Comparison of ENCODE assay signal across 9 mouse cellular contexts in the genomic region with DNA sequence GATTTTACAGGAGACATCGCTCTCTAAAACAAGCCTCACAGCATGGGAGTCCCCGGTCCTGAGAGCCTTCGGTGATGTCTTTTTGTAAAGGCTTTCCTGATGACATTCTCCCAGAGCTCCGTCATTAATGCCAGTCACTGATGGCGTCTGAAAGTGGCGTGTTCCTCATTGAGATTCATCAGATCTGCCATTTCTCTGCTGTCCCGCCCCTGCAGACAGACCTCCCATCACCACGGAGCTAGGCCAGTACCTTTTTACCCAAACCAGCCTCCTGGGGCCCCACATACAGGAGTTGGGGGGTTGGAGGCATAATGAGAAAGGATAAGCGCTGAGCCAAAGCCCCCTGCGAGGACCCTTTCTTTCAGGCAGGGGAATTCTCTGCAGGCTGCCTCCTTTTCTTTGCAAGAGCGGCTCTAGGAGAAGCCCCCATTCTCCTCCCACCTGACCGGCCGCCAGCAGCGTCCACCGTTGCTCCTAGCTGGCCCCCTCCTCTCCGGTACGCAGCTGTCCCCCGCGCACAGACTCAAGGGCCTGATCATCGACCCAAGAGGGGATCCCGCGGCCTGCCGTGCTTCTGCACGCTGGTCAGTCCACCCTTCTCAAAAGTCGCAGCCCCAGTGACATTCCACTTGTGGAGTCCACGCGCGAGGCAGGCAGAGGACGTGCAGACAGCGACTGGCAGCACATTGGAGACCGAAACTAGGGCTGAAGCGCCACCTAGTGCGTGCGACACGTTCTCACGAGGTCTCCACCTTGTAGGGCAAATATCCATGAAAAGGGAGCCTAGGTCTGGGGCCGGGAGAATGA. TPM values are rescaled to one million over a fixed set of nuclear protein-coding genes. Genes with fewer than 3 reads are reported as not detected.
DNase-seq lines count a peak whose midpoint lies in the region; ATAC-seq and TF ChIP-seq lines count a peak whose summit lies in the region.
"Had no signal": no experiment of that assay in that cellular context is flagged by ENCODE, and none has a peak within 500 bp of the region (broad histone marks: within the 10 kb centered on the region; RNA-seq: fewer than 3 reads in every experiment).

No protein-coding gene starts in this region.

- under 1% methylated on average over 37 of the region's 37 CpGs for WGBS in embryonic facial prominence, embryonic 11.5 days
- 2% methylated on average over 37 of the region's 37 CpGs for WGBS in heart, embryonic 13.5 days
- WGBS in kidney, postnatal 0 days: 1% methylated on average over 37 of the region's 37 CpGs
- 2% methylated on average over 37 of the region's 37 CpGs for WGBS in liver, embryonic 15.5 days (ENCODE audit: insufficient replicate concordance)
- WGBS in neural tube, embryonic 11.5 days: under 1% methylated on average over 37 of the region's 37 CpGs
- WGBS in stomach, postnatal 0 days: 1% methylated on average over 37 of the region's 37 CpGs

- peak; percentile 49 for DNase-seq in CD4-positive helper T cell, adult 2 months (ENCODE audit: low read depth, low spot score)
- DNase-seq in adrenal gland, postnatal 25 days: peak; percentile 76
- DNase-seq in embryonic facial prominence, embryonic 11.5 days (ENCODE audit: low spot score): peak; percentile 89
- peak; percentile 85 for DNase-seq in kidney, postnatal 0 days (ENCODE audit: low spot score)
- DNase-seq in neural tube, embryonic 11.5 days (ENCODE audit: low spot score): peak; percentile 86
- peak; percentile 84 for DNase-seq in stomach, postnatal 0 days (ENCODE audit: low spot score)

- TF ChIP-seq EP300 in stomach, postnatal 0 days (optimal IDR thresholded peaks at IDR 0.05): no peak

- peak overlapping the region; percentile 74 for H3K4me2 ChIP-seq in embryonic facial prominence, embryonic 11.5 days (ENCODE audit: low read depth, low read length)
- H3K4me2 ChIP-seq in heart, embryonic 13.5 days: peak overlapping the region; percentile 94
- peak overlapping the region; percentile 85 for H3K4me2 ChIP-seq in kidney, postnatal 0 days (ENCODE audit: low read length)
- H3K4me2 ChIP-seq in liver, embryonic 15.5 days: peak overlapping the region; percentile 69
- peak overlapping the region; percentile 79 for H3K4me2 ChIP-seq in neural tube, embryonic 11.5 days (ENCODE audit: low read depth)
- peak overlapping the region; percentile 66 for H3K4me2 ChIP-seq in stomach, postnatal 0 days (replicated peaks; ENCODE audit: low read depth)

- H3K4me1 ChIP-seq in embryonic facial prominence, embryonic 11.5 days (ENCODE audit: control insufficient read depth, insufficient read depth, low read length): peaks cover 16% of the 10 kb centered on the region
- peaks cover 28% of the 10 kb centered on the region for H3K4me1 ChIP-seq in heart, embryonic 13.5 days
- H3K4me1 ChIP-seq in kidney, postnatal 0 days (replicated peaks; ENCODE audit: insufficient read depth, low read length): peaks cover 13% of the 10 kb centered on the region; the same call in 1 of the 2 replicates
- peaks cover 23% of the 10 kb centered on the region for H3K4me1 ChIP-seq in liver, embryonic 15.5 days (replicated peaks)
- peaks cover 8% of the 10 kb centered on the region for H3K4me1 ChIP-seq in neural tube, embryonic 11.5 days (ENCODE audit: control insufficient read depth, insufficient read depth, low read length)
- peaks cover 5% of the 10 kb centered on the region; the same call in 1 of the 2 replicates for H3K4me1 ChIP-seq in stomach, postnatal 0 days (replicated peaks; ENCODE audit: control insufficient read depth, insufficient read depth)

- peak overlapping the region; percentile 19; the same call in 1 of the 2 replicates for H3K9ac ChIP-seq in embryonic facial prominence, embryonic 11.5 days (replicated peaks; ENCODE audit: low read length)
- H3K9ac ChIP-seq in heart, embryonic 13.5 days: peak overlapping the region; percentile 77
- H3K9ac ChIP-seq in kidney, postnatal 0 days (ENCODE audit: low read depth, low read length): no peak overlapping the region
- peak overlapping the region; percentile 18; the same call in 1 of the 2 replicates for H3K9ac ChIP-seq in liver, embryonic 15.5 days
- peak overlapping the region; percentile 59 for H3K9ac ChIP-seq in neural tube, embryonic 11.5 days (ENCODE audit: low read length)
- H3K9ac ChIP-seq in stomach, postnatal 0 days (ENCODE audit: low read length): 0 out of 2 replicates have a peak overlapping the region, but pooled peaks have one; percentile 18

- H3K27me3 ChIP-seq in embryonic facial prominence, embryonic 11.5 days (ENCODE audit: control insufficient read depth, insufficient read depth, low read length): peaks cover 42% of the 10 kb centered on the region
- H3K27me3 ChIP-seq in heart, embryonic 13.5 days (replicated peaks): peaks cover 92% of the 10 kb centered on the region
- peaks cover 40% of the 10 kb centered on the region for H3K27me3 ChIP-seq in kidney, postnatal 0 days (ENCODE audit: insufficient read depth, low read length)
- peaks cover 90% of the 10 kb centered on the region for H3K27me3 ChIP-seq in liver, embryonic 15.5 days
- peaks cover 42% of the 10 kb centered on the region for H3K27me3 ChIP-seq in neural tube, embryonic 11.5 days (ENCODE audit: control insufficient read depth, insufficient read depth, low read length)
- peaks cover 27% of the 10 kb centered on the region for H3K27me3 ChIP-seq in stomach, postnatal 0 days (ENCODE audit: control insufficient read depth, insufficient read depth, low read length)

- no peaks in the 10 kb centered on the region for H3K9me3 ChIP-seq in embryonic facial prominence, embryonic 11.5 days (replicated peaks; ENCODE audit: control insufficient read depth, low read length)
- H3K9me3 ChIP-seq in heart, embryonic 13.5 days: no peaks in the 10 kb centered on the region
- H3K9me3 ChIP-seq in kidney, postnatal 0 days (replicated peaks; ENCODE audit: low read length): no peaks in the 10 kb centered on the region
- no peaks in the 10 kb centered on the region for H3K9me3 ChIP-seq in liver, embryonic 15.5 days (replicated peaks)
- no peaks in the 10 kb centered on the region for H3K9me3 ChIP-seq in neural tube, embryonic 11.5 days (ENCODE audit: control insufficient read depth, low read length)
- H3K9me3 ChIP-seq in stomach, postnatal 0 days (ENCODE audit: control insufficient read depth, low read length): no peaks in the 10 kb centered on the region

- H3K4me3 ChIP-seq in embryonic facial prominence, embryonic 11.5 days (ENCODE audit: low read depth, low read length): peak overlapping the region; percentile 29
- H3K4me3 ChIP-seq in heart, embryonic 13.5 days: peak overlapping the region; percentile 58
- peak overlapping the region; percentile 36 for H3K4me3 ChIP-seq in kidney, postnatal 0 days (replicated peaks; ENCODE audit: low read depth, low read length)
- H3K4me3 ChIP-seq in liver, embryonic 15.5 days (replicated peaks): peak overlapping the region; percentile 46
- peak overlapping the region; percentile 41 for H3K4me3 ChIP-seq in neural tube, embryonic 11.5 days (ENCODE audit: low read depth, low read length)
- H3K4me3 ChIP-seq in stomach, postnatal 0 days (ENCODE audit: low read depth, low read length): peak overlapping the region; percentile 40

- peak; percentile 72 for ATAC-seq in embryonic facial prominence, embryonic 11.5 days (replicated peaks; ENCODE audit: insufficient number of reproducible peaks, low FRiP score, low TSS enrichment, low read depth)
- ATAC-seq in heart, embryonic 13.5 days (ENCODE audit: extremely low read depth, insufficient number of reproducible peaks, low FRiP score, low TSS enrichment): no peak
- peak; percentile 62; the same call in 1 of the 2 replicates for ATAC-seq in kidney, postnatal 0 days (replicated peaks; ENCODE audit: low FRiP score, low read depth)
- peak; percentile 37; the same call in 1 of the 2 replicates for ATAC-seq in liver, embryonic 15.5 days (ENCODE audit: insufficient read depth)
- peak; percentile 76 for ATAC-seq in neural tube, embryonic 11.5 days (ENCODE audit: insufficient read depth, low FRiP score, low TSS enrichment)
- ATAC-seq in stomach, postnatal 0 days (ENCODE audit: low FRiP score, low TSS enrichment): peak; percentile 58

- TF ChIP-seq CTCF in kidney, postnatal 0 days (IDR thresholded peaks at IDR 0.05; ENCODE audit: low read depth): peak; percentile 84
- TF ChIP-seq CTCF in stomach, postnatal 0 days (IDR thresholded peaks at IDR 0.05; ENCODE audit: low read depth): peak; percentile 92

- no peak overlapping the region for H3K27ac ChIP-seq in embryonic facial prominence, embryonic 11.5 days (replicated peaks; ENCODE audit: low read depth, low read length)
- no peak overlapping the region for H3K27ac ChIP-seq in heart, embryonic 13.5 days (replicated peaks)
- H3K27ac ChIP-seq in kidney, postnatal 0 days: no peak overlapping the region
- H3K27ac ChIP-seq in liver, embryonic 15.5 days (replicated peaks): no peak overlapping the region
- H3K27ac ChIP-seq in neural tube, embryonic 11.5 days (ENCODE audit: low read depth, low read length): peak overlapping the region; percentile 28
- no peak overlapping the region for H3K27ac ChIP-seq in stomach, postnatal 0 days (replicated peaks)

- no peaks in the 10 kb centered on the region for H3K36me3 ChIP-seq in embryonic facial prominence, embryonic 11.5 days (replicated peaks; ENCODE audit: control insufficient read depth, insufficient read depth, low read depth, low read length)
- H3K36me3 ChIP-seq in heart, embryonic 13.5 days: no peaks in the 10 kb centered on the region
- no peaks in the 10 kb centered on the region for H3K36me3 ChIP-seq in kidney, postnatal 0 days (ENCODE audit: insufficient read depth, low read length)
- no peaks in the 10 kb centered on the region for H3K36me3 ChIP-seq in liver, embryonic 15.5 days (replicated peaks)
- H3K36me3 ChIP-seq in neural tube, embryonic 11.5 days (ENCODE audit: control insufficient read depth, insufficient read depth, low read length): no peaks in the 10 kb centered on the region
- H3K36me3 ChIP-seq in stomach, postnatal 0 days (ENCODE audit: control insufficient read depth, insufficient read depth, low read length): no peaks in the 10 kb centered on the region

RNA-seq across cellular contexts. Expression of a gene that starts 0.8 kb away (rescaled TPM):
- total RNA-seq in adrenal gland, postnatal 25 days (2021): not detected in 2 replicates
- polyA plus RNA-seq in embryonic facial prominence, embryonic 11.5 days (2014; fragmentation: Nextera tagmentation; extraction: Ambion mirVana): 25.4 and 29.1 TPM in 2 replicates
- polyA plus RNA-seq in heart, embryonic 13.5 days (2015; fragmentation: Nextera tagmentation; extraction: Ambion mirVana): 0.11 TPM in 1 of 2 replicates, not detected in the other
- 0.87 and 0.92 TPM in 2 replicates for polyA plus RNA-seq in kidney, postnatal 0 days (2015; fragmentation: Nextera tagmentation; extraction: Ambion mirVana)
- polyA plus RNA-seq in liver, embryonic 15.5 days (2015; fragmentation: Nextera tagmentation; extraction: Ambion mirVana): not detected in 2 replicates
- polyA plus RNA-seq in neural tube, embryonic 11.5 days (2014; fragmentation: Nextera tagmentation; extraction: Ambion mirVana): 48.6 and 53.3 TPM in 2 replicates
- not detected in 2 replicates for polyA plus RNA-seq in stomach, postnatal 0 days (2015; fragmentation: Nextera tagmentation; extraction: Ambion mirVana)
- polyA plus RNA-seq: frontal cortex, adult 2 months had no signal

RNA-seq across cellular contexts. Expression of a gene that starts 19.4 kb away (rescaled TPM):
- total RNA-seq in adrenal gland, postnatal 25 days (2021): 18.7 and 27.1 TPM in 2 replicates
- polyA plus RNA-seq in embryonic facial prominence, embryonic 11.5 days (2014; fragmentation: Nextera tagmentation; extraction: Ambion mirVana): 21.0 and 24.5 TPM in 2 replicates
- polyA plus RNA-seq in heart, embryonic 13.5 days (2015; fragmentation: Nextera tagmentation; extraction: Ambion mirVana): 19.7 and 21.3 TPM in 2 replicates
- polyA plus RNA-seq in kidney, postnatal 0 days (2015; fragmentation: Nextera tagmentation; extraction: Ambion mirVana): 22.4 and 25.9 TPM in 2 replicates
- polyA plus RNA-seq in liver, embryonic 15.5 days (2015; fragmentation: Nextera tagmentation; extraction: Ambion mirVana): 8.3 and 9.4 TPM in 2 replicates
- polyA plus RNA-seq in neural tube, embryonic 11.5 days (2014; fragmentation: Nextera tagmentation; extraction: Ambion mirVana): 28.1 and 29.1 TPM in 2 replicates
- polyA plus RNA-seq in stomach, postnatal 0 days (2015; fragmentation: Nextera tagmentation; extraction: Ambion mirVana): 17.1 and 17.8 TPM in 2 replicates

RNA-seq across cellular contexts. Expression of a gene that starts 44.2 kb away (rescaled TPM):
- 111 and 117 TPM in 2 replicates for total RNA-seq in adrenal gland, postnatal 25 days (2021)
- 208 and 223 TPM in 2 replicates for polyA plus RNA-seq in embryonic facial prominence, embryonic 11.5 days (2014; fragmentation: Nextera tagmentation; extraction: Ambion mirVana)
- polyA plus RNA-seq in heart, embryonic 13.5 days (2015; fragmentation: Nextera tagmentation; extraction: Ambion mirVana): 52.6 and 67.5 TPM in 2 replicates
- 212 and 227 TPM in 2 replicates for polyA plus RNA-seq in kidney, postnatal 0 days (2015; fragmentation: Nextera tagmentation; extraction: Ambion mirVana)
- polyA plus RNA-seq in liver, embryonic 15.5 days (2015; fragmentation: Nextera tagmentation; extraction: Ambion mirVana): 21.6 and 24.5 TPM in 2 replicates
- 201 and 213 TPM in 2 replicates for polyA plus RNA-seq in neural tube, embryonic 11.5 days (2014; fragmentation: Nextera tagmentation; extraction: Ambion mirVana)
- polyA plus RNA-seq in stomach, postnatal 0 days (2015; fragmentation: Nextera tagmentation; extraction: Ambion mirVana): 38.7 and 38.9 TPM in 2 replicates

RNA-seq across cellular contexts. Expression of a gene that starts 48.3 kb away (rescaled TPM):
- total RNA-seq in adrenal gland, postnatal 25 days (2021): not detected in 2 replicates
- 0.07 TPM in 1 of 2 replicates, not detected in the other for polyA plus RNA-seq in embryonic facial prominence, embryonic 11.5 days (2014; fragmentation: Nextera tagmentation; extraction: Ambion mirVana)
- 0.08 TPM in 1 of 2 replicates, not detected in the other for polyA plus RNA-seq in heart, embryonic 13.5 days (2015; fragmentation: Nextera tagmentation; extraction: Ambion mirVana)
- 0.13 TPM in 1 of 2 replicates, not detected in the other for polyA plus RNA-seq in kidney, postnatal 0 days (2015; fragmentation: Nextera tagmentation; extraction: Ambion mirVana)
- not detected in 2 replicates for polyA plus RNA-seq in liver, embryonic 15.5 days (2015; fragmentation: Nextera tagmentation; extraction: Ambion mirVana)
- polyA plus RNA-seq in neural tube, embryonic 11.5 days (2014; fragmentation: Nextera tagmentation; extraction: Ambion mirVana): 0.74 and 1.3 TPM in 2 replicates
- not detected in 2 replicates for polyA plus RNA-seq in stomach, postnatal 0 days (2015; fragmentation: Nextera tagmentation; extraction: Ambion mirVana)
- polyA plus RNA-seq: frontal cortex, adult 2 months had no signal

RNA-seq across cellular contexts. Expression of a gene that starts 57.6 kb away (rescaled TPM):
- 1.0 and 1.2 TPM in 2 replicates for total RNA-seq in adrenal gland, postnatal 25 days (2021)
- polyA plus RNA-seq in embryonic facial prominence, embryonic 11.5 days (2014; fragmentation: Nextera tagmentation; extraction: Ambion mirVana): 0.61 and 1.0 TPM in 2 replicates
- 0.18 and 0.20 TPM in 2 replicates for polyA plus RNA-seq in heart, embryonic 13.5 days (2015; fragmentation: Nextera tagmentation; extraction: Ambion mirVana)
- polyA plus RNA-seq in kidney, postnatal 0 days (2015; fragmentation: Nextera tagmentation; extraction: Ambion mirVana): 0.58 and 0.93 TPM in 2 replicates
- 0.06 TPM in 1 of 2 replicates, not detected in the other for polyA plus RNA-seq in liver, embryonic 15.5 days (2015; fragmentation: Nextera tagmentation; extraction: Ambion mirVana)
- 0.57 and 0.98 TPM in 2 replicates for polyA plus RNA-seq in neural tube, embryonic 11.5 days (2014; fragmentation: Nextera tagmentation; extraction: Ambion mirVana)
- 0.47 and 1.1 TPM in 2 replicates for polyA plus RNA-seq in stomach, postnatal 0 days (2015; fragmentation: Nextera tagmentation; extraction: Ambion mirVana)

Comparison
In these comparisons a context has a peak if more than half of its experiments do, and no peak if none do; other contexts are left out.
1. RNA of a gene that starts 0.8 kb away (polyA plus RNA-seq): 48.6 to 53.3 TPM in neural tube, embryonic 11.5 days and 25.4 to 29.1 TPM in embryonic facial prominence, embryonic 11.5 days; 0.87 to 0.92 TPM in kidney, postnatal 0 days, 0.11 TPM in heart, embryonic 13.5 days, not detected in liver, embryonic 15.5 days and not detected in stomach, postnatal 0 days; every median in the first group is over 10 times any median in the second.
2. Peak in every context shown above with its lines, with median percentiles within 50 percentile points of each other: DNase-seq, H3K4me2 ChIP-seq and H3K4me3 ChIP-seq.